Mouse (Mus musculus): ENCODE measurements at regions not wholly inside any gene's neighbourhood (a gene's known extent, or its start where the extent isn't known, plus 50 kb on each side); places are given as distances from the start of the nearest gene placed in this dataset.

- ChIA-PET CTCF (no interaction called here), POLR2A (no interaction called here)
Observed at GRCm38 (mm10) chr9:111846366-111846765, 156.2 kb upstream of the Stac start.

- ChIA-PET CTCF (no interaction called here), POLR2A (no interaction called here)
Observed at GRCm38 (mm10) chr9:111841151-111841550, 151.0 kb upstream of the Stac start.

- ChIA-PET CTCF (interaction anchor here in 1 of 4 experiments (1.3 kb wide), 1 partner anchor 343 kb away, joined by 3 read pairs; no protein-coding TSS in a partner anchor), POLR2A (interaction anchor here in 1 of 4 experiments (0.7 kb wide), 1 partner anchor 281 kb away, joined by 8 read pairs; no protein-coding TSS in a partner anchor)
Observed at GRCm38 (mm10) chr9:111838069-111838820, 148.1 kb upstream of the Stac start.

GRCm38 (mm10) chr9:111822094-111822493, 131.9 kb upstream of the Stac start:
- POLR2A ChIA-PET: no interaction called here
- CTCF ChIA-PET: no interaction called here

- POLR2A ChIA-PET: no interaction called here
Observed at GRCm38 (mm10) chr9:111817461-111817860, 127.3 kb upstream of the Stac start.

GRCm38 (mm10) chr9:111804931-111805330, 114.8 kb upstream of the Stac start:
- POLR2A ChIA-PET: no interaction called here
- CTCF ChIA-PET: interaction anchor here in 1 of 4 experiments (0.7 kb wide), 1 partner anchor 69 kb away, joined by 5 read pairs; no protein-coding TSS in a partner anchor

More at GRCm38 (mm10) chr9:111817461-111817860, 127.3 kb upstream of the Stac start:
- CTCF ChIA-PET: no interaction called here

GRCm38 (mm10) chr9:111801381-111801780, 111.2 kb upstream of the Stac start:
- ChIA-PET POLR2A (no interaction called here), CTCF (no interaction called here)

GRCm38 (mm10) chr9:111800869-111801268, 110.7 kb upstream of the Stac start:
- ChIA-PET CTCF (no interaction called here), POLR2A (no interaction called here)

GRCm38 (mm10) chr9:111778981-111779380, 88.8 kb upstream of the Stac start:
- CTCF ChIA-PET: interaction anchor here in 1 of 4 experiments (0.6 kb wide), 1 partner anchor 103 kb away, joined by 6 read pairs; no protein-coding TSS in a partner anchor
- POLR2A ChIA-PET: no interaction called here

- ChIA-PET CTCF (no interaction called here), POLR2A (no interaction called here)
Observed at GRCm38 (mm10) chr9:111777433-111778135, 87.4 kb upstream of the Stac start.

- POLR2A ChIA-PET: no interaction called here
- CTCF ChIA-PET: no interaction called here
Observed at GRCm38 (mm10) chr9:111774229-111774628, 84.1 kb upstream of the Stac start.

- POLR2A ChIA-PET: no interaction called here
Observed at GRCm38 (mm10) chr9:111762653-111763468, 72.7 kb upstream of the Stac start.

GRCm38 (mm10) chr9:111755235-111755634, 65.1 kb upstream of the Stac start:
- POLR2A ChIA-PET: no interaction called here

More at GRCm38 (mm10) chr9:111762653-111763468, 72.7 kb upstream of the Stac start:
- CTCF ChIA-PET: interaction anchor here in 1 of 4 experiments (1.4 kb wide), 1 partner anchor 266 kb away, joined by 4 read pairs; no protein-coding TSS in a partner anchor

GRCm38 (mm10) chr9:111746151-111746550, 56.0 kb upstream of the Stac start:
- POLR2A ChIA-PET: no interaction called here

More at GRCm38 (mm10) chr9:111755235-111755634, 65.1 kb upstream of the Stac start:
- CTCF ChIA-PET: interaction anchor here in 1 of 4 experiments (0.7 kb wide), 1 partner anchor 78 kb away, joined by 5 read pairs; no protein-coding TSS in a partner anchor

GRCm38 (mm10) chr9:111745206-111745605, 55.1 kb upstream of the Stac start:
- ChIA-PET POLR2A (no interaction called here), CTCF (no interaction called here)

More at GRCm38 (mm10) chr9:111746151-111746550, 56.0 kb upstream of the Stac start:
- CTCF ChIA-PET: no interaction called here
